Mouse (Mus musculus): ENCODE data around the gene Hist1h1a. TPM values are rescaled to one million over a fixed set of nuclear protein-coding genes. Genes with fewer than 3 reads are reported as not detected.

The Hist1h1a gene
- total and polyA plus RNA-seq, 2 experiments, result 0.12 to 6.2 TPM

DNA sequence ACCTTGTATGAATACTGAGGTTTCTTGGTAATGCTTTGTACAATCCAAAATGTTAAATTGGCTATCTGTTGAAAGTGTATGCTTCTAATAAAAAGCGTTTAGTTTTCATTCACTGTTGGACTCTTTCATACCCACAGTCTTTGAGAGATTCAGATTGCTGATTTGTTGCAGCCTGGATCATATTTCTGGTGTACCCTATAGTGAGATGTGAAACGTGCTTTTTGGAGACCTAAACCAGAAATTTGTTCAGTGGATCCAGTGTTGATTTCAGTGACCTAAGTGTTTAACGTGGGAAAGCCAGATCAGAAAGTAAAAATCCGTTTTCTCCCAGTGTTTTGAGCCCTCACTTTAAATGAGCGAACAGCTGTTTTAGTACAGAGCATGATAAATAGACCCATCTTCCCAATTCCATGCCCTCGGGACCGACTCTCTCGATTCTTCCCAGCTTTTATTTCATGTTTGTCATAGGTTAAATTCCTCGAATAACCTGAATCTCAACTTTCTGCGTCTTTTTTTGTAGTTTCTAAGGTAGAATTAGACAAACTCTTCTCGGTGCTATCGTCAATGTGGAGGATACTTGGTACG lies 23.1 kb upstream of the Hist1h1a start:
- Histone ChIP-seq H3K9ac (ENCODE audit: low read depth, low read length) (peak overlapping the region; percentile 57), H3K36me3 (ENCODE audit: control insufficient read depth, insufficient read depth, low read length) (no peaks in the 10 kb centered on the region), H3K4me3 (ENCODE audit: insufficient read depth, low read depth, low read length) (peak overlapping the region; percentile 63), H3K79me2 (ENCODE audit: control insufficient read depth, insufficient read depth, low read length) (no peaks in the 10 kb centered on the region), H3K27me3 (ENCODE audit: control insufficient read depth, insufficient read depth, low read length) (no peaks in the 10 kb centered on the region), H3K4me1 (ENCODE audit: control insufficient read depth, insufficient read depth, low read length) (peaks cover 8% of the 10 kb centered on the region; the same call in 1 of the 2 replicates), H3K27ac (replicated peaks; ENCODE audit: insufficient read depth, low read depth, low read length) (peak overlapping the region; percentile 65; the same call in 1 of the 2 replicates)
- TF ChIP-seq CTCF (IDR thresholded peaks at IDR 0.05; ENCODE audit: low read depth, low read length) (no peak), POLR2A (IDR thresholded peaks at IDR 0.05; ENCODE audit: extremely low read depth, insufficient read depth, low read length) (no peak)
- no peak for DNase-seq (ENCODE audit: extremely low read depth, low read depth, low spot score)
- WGBS, result 19% methylated on average over 13 of the region's 13 CpGs

DNA sequence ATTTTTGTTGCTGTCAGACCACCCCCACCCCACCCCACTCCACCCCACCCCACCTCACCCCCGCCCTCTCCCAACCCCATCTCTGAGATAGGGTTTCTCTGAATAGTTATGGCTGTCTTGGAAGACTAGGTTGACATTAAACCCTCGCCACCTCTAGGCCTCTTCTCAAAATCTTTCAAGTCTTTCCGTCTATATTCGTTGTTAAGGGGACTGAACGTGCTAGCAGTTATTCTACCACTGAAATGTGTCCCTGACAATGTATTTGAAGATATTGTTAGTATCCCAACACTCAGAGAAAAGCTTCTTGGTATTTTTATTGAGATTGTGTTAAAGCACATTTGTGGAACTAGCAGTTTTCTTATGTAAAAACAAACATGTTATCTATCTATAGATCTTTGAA lies 22.6 kb upstream of the Hist1h1a start:
- DNase-seq (ENCODE audit: extremely low read depth, low read depth, low spot score), result no peak
- no peak overlapping the region for H3K27ac ChIP-seq (replicated peaks; ENCODE audit: insufficient read depth, low read depth, low read length)
- no peak overlapping the region for H3K9ac ChIP-seq (ENCODE audit: low read depth, low read length)
- no peaks in the 10 kb centered on the region for H3K79me2 ChIP-seq (ENCODE audit: control insufficient read depth, insufficient read depth, low read length)
- peaks cover 10% of the 10 kb centered on the region; the same call in 1 of the 2 replicates for H3K4me1 ChIP-seq (ENCODE audit: control insufficient read depth, insufficient read depth, low read length)
- H3K4me3 ChIP-seq (ENCODE audit: insufficient read depth, low read depth, low read length), result no peak overlapping the region
- no peak for TF ChIP-seq POLR2A (IDR thresholded peaks at IDR 0.05; ENCODE audit: extremely low read depth, insufficient read depth, low read length)
- TF ChIP-seq CTCF (IDR thresholded peaks at IDR 0.05; ENCODE audit: low read depth, low read length), result no peak
- H3K36me3 ChIP-seq (ENCODE audit: control insufficient read depth, insufficient read depth, low read length), result no peaks in the 10 kb centered on the region
- no peaks in the 10 kb centered on the region for H3K27me3 ChIP-seq (ENCODE audit: control insufficient read depth, insufficient read depth, low read length)
- 70% methylated on average over 5 of the region's 5 CpGs for WGBS

DNA sequence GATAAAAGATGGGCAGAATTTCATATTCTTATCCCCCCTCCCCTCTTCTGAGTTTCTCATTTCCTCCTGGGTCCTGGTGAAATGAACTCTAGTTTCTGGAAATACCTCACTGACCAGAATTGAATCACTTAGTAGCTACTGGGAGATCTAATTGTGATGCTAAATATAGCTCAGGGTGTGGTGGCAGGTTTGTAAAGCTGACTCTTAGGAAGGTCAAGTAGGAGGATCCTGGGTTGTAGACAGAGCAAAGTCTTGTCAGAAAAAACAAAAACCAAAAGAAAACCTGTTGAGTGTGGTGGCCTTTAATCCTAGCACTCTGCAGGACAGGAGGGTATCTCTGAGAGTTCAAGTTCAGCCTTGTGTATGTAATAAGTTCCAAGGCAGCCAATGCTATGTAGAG lies 21.5 kb upstream of the Hist1h1a start:
- Histone ChIP-seq H3K9ac (ENCODE audit: low read depth, low read length) (no peak overlapping the region), H3K4me3 (ENCODE audit: insufficient read depth, low read depth, low read length) (no peak overlapping the region), H3K79me2 (ENCODE audit: control insufficient read depth, insufficient read depth, low read length) (no peaks in the 10 kb centered on the region), H3K27me3 (ENCODE audit: control insufficient read depth, insufficient read depth, low read length) (no peaks in the 10 kb centered on the region), H3K36me3 (ENCODE audit: control insufficient read depth, insufficient read depth, low read length) (no peaks in the 10 kb centered on the region), H3K27ac (replicated peaks; ENCODE audit: insufficient read depth, low read depth, low read length) (no peak overlapping the region), H3K4me1 (ENCODE audit: control insufficient read depth, insufficient read depth, low read length) (peaks cover 10% of the 10 kb centered on the region; the same call in 1 of the 2 replicates)
- no peak for TF ChIP-seq CTCF (IDR thresholded peaks at IDR 0.05; ENCODE audit: low read depth, low read length)
- no peak for TF ChIP-seq POLR2A (IDR thresholded peaks at IDR 0.05; ENCODE audit: extremely low read depth, insufficient read depth, low read length)
- no peak for DNase-seq (ENCODE audit: extremely low read depth, low read depth, low spot score)

DNA sequence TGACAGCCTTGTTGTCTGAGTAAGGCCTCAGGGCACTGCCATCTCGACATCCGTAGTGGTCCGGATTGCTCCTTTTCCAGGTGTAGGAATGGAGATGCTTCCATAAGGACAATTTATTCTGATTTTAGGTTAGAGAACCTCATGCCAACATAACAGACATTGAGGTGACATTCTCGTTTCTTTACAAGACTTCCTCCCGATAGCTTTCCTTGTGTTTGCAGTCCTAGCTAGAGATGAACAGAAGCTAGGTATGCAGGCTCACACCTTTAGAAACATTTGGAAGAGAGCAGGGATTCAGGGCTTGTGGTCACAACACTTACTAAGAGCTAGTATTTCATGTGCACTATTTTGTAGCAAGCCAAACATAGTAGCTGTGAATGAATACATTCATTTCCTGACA lies 20.3 kb upstream of the Hist1h1a start:
- H3K27me3 ChIP-seq (ENCODE audit: control insufficient read depth, insufficient read depth, low read length), result no peaks in the 10 kb centered on the region
- no peak overlapping the region for H3K27ac ChIP-seq (replicated peaks; ENCODE audit: insufficient read depth, low read depth, low read length)
- no peak overlapping the region for H3K4me3 ChIP-seq (ENCODE audit: insufficient read depth, low read depth, low read length)
- no peak for DNase-seq (ENCODE audit: extremely low read depth, low read depth, low spot score)
- no peaks in the 10 kb centered on the region for H3K36me3 ChIP-seq (ENCODE audit: control insufficient read depth, insufficient read depth, low read length)
- TF ChIP-seq CTCF (IDR thresholded peaks at IDR 0.05; ENCODE audit: low read depth, low read length), result no peak
- no peak for TF ChIP-seq POLR2A (IDR thresholded peaks at IDR 0.05; ENCODE audit: extremely low read depth, insufficient read depth, low read length)
- WGBS, result 89% methylated on average over 5 of the region's 5 CpGs
- H3K4me1 ChIP-seq (ENCODE audit: control insufficient read depth, insufficient read depth, low read length), result peaks cover 14% of the 10 kb centered on the region; the same call in 1 of the 2 replicates
- H3K79me2 ChIP-seq (ENCODE audit: control insufficient read depth, insufficient read depth, low read length), result no peaks in the 10 kb centered on the region
- no peak overlapping the region for H3K9ac ChIP-seq (ENCODE audit: low read depth, low read length)

DNA sequence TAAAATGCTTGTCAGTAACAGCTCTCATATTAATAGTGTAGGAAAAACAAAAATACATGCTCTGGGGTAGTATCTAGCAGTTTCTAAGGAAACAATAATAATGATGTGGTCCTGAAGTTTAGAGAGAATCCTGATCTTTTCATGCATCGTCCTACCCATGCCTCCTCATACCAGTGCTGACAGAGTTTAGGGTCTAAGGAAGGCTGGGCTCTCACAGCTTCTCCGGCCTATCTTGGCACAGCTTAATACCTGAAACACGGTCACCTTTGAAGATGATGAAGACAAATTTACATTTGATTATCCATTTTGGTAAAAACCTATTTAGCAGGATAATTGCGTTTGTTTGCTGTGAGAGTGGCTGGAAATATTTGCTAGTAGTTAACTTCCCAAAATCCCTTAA lies 19.5 kb upstream of the Hist1h1a start:
- 63% methylated on average over 4 of the region's 4 CpGs for WGBS
- Histone ChIP-seq H3K27ac (replicated peaks; ENCODE audit: insufficient read depth, low read depth, low read length) (no peak overlapping the region), H3K27me3 (ENCODE audit: control insufficient read depth, insufficient read depth, low read length) (no peaks in the 10 kb centered on the region), H3K4me3 (ENCODE audit: insufficient read depth, low read depth, low read length) (no peak overlapping the region), H3K9ac (ENCODE audit: low read depth, low read length) (no peak overlapping the region), H3K36me3 (ENCODE audit: control insufficient read depth, insufficient read depth, low read length) (no peaks in the 10 kb centered on the region), H3K4me1 (ENCODE audit: control insufficient read depth, insufficient read depth, low read length) (peaks cover 14% of the 10 kb centered on the region; the same call in 1 of the 2 replicates), H3K79me2 (ENCODE audit: control insufficient read depth, insufficient read depth, low read length) (no peaks in the 10 kb centered on the region)
- no peak for DNase-seq (ENCODE audit: extremely low read depth, low read depth, low spot score)
- no peak for TF ChIP-seq CTCF (IDR thresholded peaks at IDR 0.05; ENCODE audit: low read depth, low read length)
- TF ChIP-seq POLR2A (IDR thresholded peaks at IDR 0.05; ENCODE audit: extremely low read depth, insufficient read depth, low read length), result no peak

Data from liver, adult 2 months (tissue).